Mouse (Mus musculus) intestine, postnatal 0 days (tissue): ENCODE data around the gene Hes7. TPM values are rescaled to one million over a fixed set of nuclear protein-coding genes. Genes with fewer than 3 reads are reported as not detected.
A peak's percentile ranks its signal among the peaks of the same experiment; 100 is the strongest.

ENCODE experiments used
- ATAC-seq: fragments of 200-750 bp; cut with Nextera tagmentation; 2 replicates; pipeline ENCODE4 v1.8.0; 2017; ENCODE audit warnings: mild to moderate bottlenecking, moderate TSS enrichment, moderate library complexity
- H3K27ac ChIP-seq: fragments of 300-500 bp; sonication (generic); 2 replicates; pipeline ENCODE4 v1.5.1; 2014; ENCODE audit warnings: mild to moderate bottlenecking, low read depth, low read length, moderate library complexity
- H3K27me3 ChIP-seq: fragments of 300-500 bp; sonication (generic); replicated peaks from 2 replicates; pipeline ENCODE4 v1.6.1; 2014; ENCODE audit warnings: low read length, mixed read lengths; ENCODE audit not compliant: control insufficient read depth, insufficient read depth
- H3K36me3 ChIP-seq: fragments of 300-500 bp; sonication (generic); 2 replicates; pipeline ENCODE4 v1.6.1; 2014; ENCODE audit warnings: mild to moderate bottlenecking, moderate library complexity; ENCODE audit not compliant: control insufficient read depth, insufficient read depth
- H3K4me1 ChIP-seq: fragments of 300-500 bp; sonication (generic); replicated peaks from 2 replicates; pipeline ENCODE4 v1.6.1; 2014; ENCODE audit warnings: antibody characterized with exemption, low read length, mixed read lengths; ENCODE audit not compliant: control insufficient read depth, insufficient read depth
- H3K4me2 ChIP-seq: fragments of 300-500 bp; sonication (generic); replicated peaks from 2 replicates; pipeline ENCODE4 v1.6.1; 2014; ENCODE audit warnings: low read depth, mild to moderate bottlenecking, moderate library complexity
- H3K4me3 ChIP-seq: fragments of 300-500 bp; sonication (generic); 2 replicates; pipeline ENCODE4 v1.5.1; 2014; ENCODE audit warnings: low read depth, low read length
- H3K9ac ChIP-seq: fragments of 300-500 bp; sonication (generic); 2 replicates; pipeline ENCODE4 v1.6.1; 2014; ENCODE audit warnings: mild to moderate bottlenecking, low read depth, low read length
- H3K9me3 ChIP-seq: fragments of 300-500 bp; sonication (generic); 2 replicates; pipeline ENCODE4 v1.6.1; 2016; ENCODE audit warnings: mixed run types; ENCODE audit not compliant: control insufficient read depth
- CTCF ChIP-seq: sonication (generic); IDR thresholded peaks from 2 replicates; pipeline ENCODE4 v1.5.1; 2016; ENCODE audit warnings: low read depth, mild to moderate bottlenecking, control low read depth, antibody characterized with exemption, moderate library complexity
- WGBS: fragments of 180-500 bp; shearing (Covaris S2); extraction: QIAGEN DNeasy Blood & Tissue Kit; methylation state at CpG from one replicate; pipeline ENCODE4 v1.1.7; 2014; 5-methylcytosine and 5-hydroxymethylcytosine counted together
- polyA plus RNA-seq: library from polyadenylated mRNA; unstranded; fragments of >200 nt; fragmentation: Nextera tagmentation; extraction: Ambion mirVana; gene quantifications from 2 replicates; pipeline ENCODE4 v1.2.1, GENCODE M21; 2015

Gene Hes7
- polyA plus RNA-seq, 1 experiment from 2014 or later, result 0.37 TPM

GRCm38 (mm10) chr11:69086390-69086789 lies 33.8 kb upstream of the Hes7 start:
- no peaks in the 10 kb centered on the region for H3K9me3 ChIP-seq
- 56% methylated on average over 6 of the region's 6 CpGs for WGBS
- no peak overlapping the region for H3K4me2 ChIP-seq
- no peak for ATAC-seq
- H3K9ac ChIP-seq, result no peak overlapping the region
- H3K4me3 ChIP-seq, result no peak overlapping the region
- peaks cover 8% of the 10 kb centered on the region; the same call in 1 of the 2 replicates for H3K4me1 ChIP-seq
- H3K36me3 ChIP-seq, result peaks cover 18% of the 10 kb centered on the region; the same call in 1 of the 2 replicates
- no peaks in the 10 kb centered on the region for H3K27me3 ChIP-seq
- H3K27ac ChIP-seq, result no peak overlapping the region
- no peak for TF ChIP-seq CTCF

GRCm38 (mm10) chr11:69087082-69087481 lies 33.1 kb upstream of the Hes7 start:
- TF ChIP-seq CTCF, result no peak
- 42% methylated on average over 4 of the region's 4 CpGs for WGBS
- Histone ChIP-seq H3K4me3 (no peak overlapping the region), H3K4me1 (peaks cover 8% of the 10 kb centered on the region; the same call in 1 of the 2 replicates), H3K9ac (no peak overlapping the region), H3K4me2 (no peak overlapping the region), H3K9me3 (no peaks in the 10 kb centered on the region), H3K27me3 (no peaks in the 10 kb centered on the region), H3K36me3 (peaks cover 19% of the 10 kb centered on the region; the same call in 1 of the 2 replicates), H3K27ac (no peak overlapping the region)
- no peak for ATAC-seq

- Histone ChIP-seq H3K36me3 (peaks cover 19% of the 10 kb centered on the region; the same call in 1 of the 2 replicates), H3K4me2 (peak overlapping the region; percentile 82), H3K27ac (no peak overlapping the region), H3K4me3 (no peak overlapping the region), H3K9ac (no peak overlapping the region), H3K27me3 (no peaks in the 10 kb centered on the region), H3K9me3 (no peaks in the 10 kb centered on the region), H3K4me1 (peaks cover 8% of the 10 kb centered on the region; the same call in 1 of the 2 replicates)
- WGBS, result 69% methylated on average over 2 of the region's 2 CpGs
- no peak for ATAC-seq
- no peak for TF ChIP-seq CTCF
These were observed 32.6 kb upstream of the Hes7 start for GRCm38 (mm10) chr11:69087597-69087996.

GRCm38 (mm10) chr11:69088103-69088855 lies 31.9 kb upstream of the Hes7 start, which contains the start of gene Vamp2:
Gene Vamp2, plus strand, starts transcription at chr11:69088490.
- H3K4me2 ChIP-seq, result peak within 1 kb of the TSS; percentile 82
- peaks cover 8% of the 10 kb centered on the region; the same call in 1 of the 2 replicates for H3K4me1 ChIP-seq
- peak within 1 kb of the TSS; percentile 96 for H3K27ac ChIP-seq
- H3K27me3 ChIP-seq, result no peaks in the 10 kb centered on the region
- H3K9me3 ChIP-seq, result no peaks in the 10 kb centered on the region
- WGBS, result under 1% methylated on average over 61 of the region's 67 CpGs
- peak; percentile 64 for ATAC-seq
- peak within 1 kb of the TSS; percentile 100 for H3K4me3 ChIP-seq
- H3K36me3 ChIP-seq, result peaks cover 19% of the 10 kb centered on the region; the same call in 1 of the 2 replicates
- H3K9ac ChIP-seq, result peak within 1 kb of the TSS; percentile 99
- 0 out of 2 replicates have a peak, but pooled peaks have one; percentile 1 for TF ChIP-seq CTCF

- WGBS, result 5% methylated on average over 25 of the region's 25 CpGs
- H3K4me1 ChIP-seq, result peaks cover 8% of the 10 kb centered on the region; the same call in 1 of the 2 replicates
- H3K27me3 ChIP-seq, result no peaks in the 10 kb centered on the region
- peak overlapping the region; percentile 96 for H3K27ac ChIP-seq
- TF ChIP-seq CTCF, result no peak
- H3K4me3 ChIP-seq, result peak overlapping the region; percentile 100
- 0 out of 2 replicates have a peak, but pooled peaks have one; percentile 6 for ATAC-seq
- peaks cover 19% of the 10 kb centered on the region; the same call in 1 of the 2 replicates for H3K36me3 ChIP-seq
- H3K9ac ChIP-seq, result peak overlapping the region; percentile 99
- H3K9me3 ChIP-seq, result no peaks in the 10 kb centered on the region
- peak overlapping the region; percentile 82 for H3K4me2 ChIP-seq
These were observed 31.2 kb upstream of the Hes7 start for GRCm38 (mm10) chr11:69088856-69089615.
